Mouse (Mus musculus) CH12.LX (cell line): Measurements from ENCODE around the gene Egf.

Experiments used
- EP300 ChIP-seq: IDR thresholded peaks from 2 replicates; pipeline ENCODE4 v1.6.1; 2011; ENCODE audit warnings: low read length, improper control_type of control experiment
- NELFE ChIP-seq: IDR thresholded peaks from 2 replicates; pipeline ENCODE4 v1.6.1; 2011; ENCODE audit warnings: low read depth, low read length, improper control_type of control experiment
- SIN3A ChIP-seq: IDR thresholded peaks from 2 replicates; pipeline ENCODE4 v1.6.1; 2012; ENCODE audit warnings: low read length, improper control_type of control experiment, inconsistent platforms
- TBP ChIP-seq: conservative IDR thresholded peaks from 2 replicates; pipeline ENCODE4 v1.6.1; 2011; ENCODE audit warnings: low read depth, low read length, improper control_type of control experiment

GRCm38 (mm10) chr3:129724505-129724904 lies 30.6 kb downstream of the Egf start:
- no peak for TF ChIP-seq TBP
- TF ChIP-seq SIN3A: no peak
- no peak for TF ChIP-seq EP300
- TF ChIP-seq NELFE: no peak
